Mouse (Mus musculus): ENCODE measurements around the gene Ugt2a3. TPM values are rescaled to one million over a fixed set of nuclear protein-coding genes. Genes with fewer than 3 reads are reported as not detected.

Gene Ugt2a3
- polyA plus RNA-seq (2012; rRNA removed): not detected in 2 replicates

GRCm38 (mm10) chr5:87336961-87337697, at the start of gene Ugt2a3:
TSS of gene Ugt2a3 (minus strand) at chr5:87337195.

Other genes with a start within 250 kb of the Ugt2a3 start
- gene Ugt2b36, start 244.6 kb downstream of the Ugt2a3 start, polyA plus RNA-seq (2012; rRNA removed): 0.06 and 0.08 TPM in 2 replicates
- gene Ugt2b5, start 196.9 kb downstream of the Ugt2a3 start, polyA plus RNA-seq (2012; rRNA removed): 0.04 TPM in 1 of 2 replicates, not detected in the other
- not detected in 2 replicates for gene Ugt2b37, start 82.4 kb downstream of the Ugt2a3 start, polyA plus RNA-seq (2012; rRNA removed)
- not detected in 2 replicates for gene Ugt2b38, start 87.0 kb upstream of the Ugt2a3 start, polyA plus RNA-seq (2012; rRNA removed)
- 0.01 TPM in 1 of 2 replicates, not detected in the other for gene Ugt2a2, start 145.1 kb upstream of the Ugt2a3 start, polyA plus RNA-seq (2012; rRNA removed)
- not detected in 2 replicates for gene Gm43638, start 149.6 kb upstream of the Ugt2a3 start, polyA plus RNA-seq (2012; rRNA removed)
- 0.06 TPM in 1 of 2 replicates, not detected in the other for gene Ugt2a1, start 153.7 kb upstream of the Ugt2a3 start, polyA plus RNA-seq (2012; rRNA removed)
- 0.02 TPM in 1 of 2 replicates, not detected in the other for gene Sult1b1, start 201.0 kb upstream of the Ugt2a3 start, polyA plus RNA-seq (2012; rRNA removed)
- gene Sult1d1, start 231.8 kb upstream of the Ugt2a3 start, polyA plus RNA-seq (2012; rRNA removed): 0.02 and 0.06 TPM in 2 replicates